Mouse (Mus musculus) embryonic facial prominence, embryonic 11.5 days (tissue): Measurements from ENCODE around the gene Acyp1. TPM values are rescaled to one million over a fixed set of nuclear protein-coding genes. Genes with fewer than 3 reads are reported as not detected.

Experiments used
- ATAC-seq: fragments of 200-750 bp; cut with Nextera tagmentation; replicated peaks from 2 replicates; pipeline ENCODE4 v1.8.0; 2017; ENCODE audit warnings: low read depth; ENCODE audit not compliant: insufficient number of reproducible peaks, low FRiP score, low TSS enrichment
- DNase-seq: peaks from one replicate; pipeline ENCODE4 v3.0.0-alpha.2; 2015; ENCODE audit warnings: low spot score
- H3K27ac ChIP-seq: fragments of 300-500 bp; sonication (generic); replicated peaks from 2 replicates; pipeline ENCODE4 v1.5.1; 2014; ENCODE audit warnings: mild to moderate bottlenecking, low read depth, low read length, control low read depth
- H3K27me3 ChIP-seq: fragments of 300-500 bp; sonication (generic); 2 replicates; pipeline ENCODE4 v1.6.1; 2014; ENCODE audit warnings: mild to moderate bottlenecking, low read length, moderate library complexity, mixed read lengths; ENCODE audit not compliant: control insufficient read depth, insufficient read depth
- H3K36me3 ChIP-seq: fragments of 300-500 bp; sonication (generic); replicated peaks from 2 replicates; pipeline ENCODE4 v1.6.1; 2014; ENCODE audit warnings: low read depth, mild to moderate bottlenecking, low read length, moderate library complexity, mixed read lengths; ENCODE audit not compliant: control insufficient read depth, insufficient read depth
- H3K4me1 ChIP-seq: fragments of 300-500 bp; sonication (generic); 2 replicates; pipeline ENCODE4 v1.6.1; 2014; ENCODE audit warnings: low read length, mixed read lengths; ENCODE audit not compliant: control insufficient read depth, insufficient read depth
- H3K4me2 ChIP-seq: fragments of 300-500 bp; sonication (generic); 2 replicates; pipeline ENCODE4 v1.6.1; 2014; ENCODE audit warnings: low read depth, mild to moderate bottlenecking, control low read depth, low read length, moderate library complexity
- H3K4me3 ChIP-seq: fragments of 300-500 bp; sonication (generic); 2 replicates; pipeline ENCODE4 v1.5.1; 2014; ENCODE audit warnings: low read depth, low read length, control low read depth
- H3K9ac ChIP-seq: fragments of 300-500 bp; sonication (generic); replicated peaks from 2 replicates; pipeline ENCODE4 v1.6.1; 2014; ENCODE audit warnings: mild to moderate bottlenecking, control low read depth, low read length
- H3K9me3 ChIP-seq: fragments of 300-500 bp; sonication (generic); replicated peaks from 2 replicates; pipeline ENCODE4 v1.6.1; 2016; ENCODE audit warnings: mild to moderate bottlenecking, low read length, inconsistent platforms, mixed read lengths; ENCODE audit not compliant: control insufficient read depth
- WGBS: fragments of 180-500 bp; shearing (Covaris S2); extraction: QIAGEN DNeasy Blood & Tissue Kit; methylation state at CpG from one replicate; pipeline ENCODE4 v1.1.7; 2014; 5-methylcytosine and 5-hydroxymethylcytosine counted together
- polyA plus RNA-seq: library from polyadenylated mRNA; unstranded; fragments of >200 nt; fragmentation: Nextera tagmentation; extraction: Ambion mirVana; gene quantifications from 2 replicates; pipeline ENCODE4 v1.2.1, GENCODE M21; 2014

The Acyp1 gene
- polyA plus RNA-seq = 49.7 and 58.5 TPM in 2 replicates

DNA sequence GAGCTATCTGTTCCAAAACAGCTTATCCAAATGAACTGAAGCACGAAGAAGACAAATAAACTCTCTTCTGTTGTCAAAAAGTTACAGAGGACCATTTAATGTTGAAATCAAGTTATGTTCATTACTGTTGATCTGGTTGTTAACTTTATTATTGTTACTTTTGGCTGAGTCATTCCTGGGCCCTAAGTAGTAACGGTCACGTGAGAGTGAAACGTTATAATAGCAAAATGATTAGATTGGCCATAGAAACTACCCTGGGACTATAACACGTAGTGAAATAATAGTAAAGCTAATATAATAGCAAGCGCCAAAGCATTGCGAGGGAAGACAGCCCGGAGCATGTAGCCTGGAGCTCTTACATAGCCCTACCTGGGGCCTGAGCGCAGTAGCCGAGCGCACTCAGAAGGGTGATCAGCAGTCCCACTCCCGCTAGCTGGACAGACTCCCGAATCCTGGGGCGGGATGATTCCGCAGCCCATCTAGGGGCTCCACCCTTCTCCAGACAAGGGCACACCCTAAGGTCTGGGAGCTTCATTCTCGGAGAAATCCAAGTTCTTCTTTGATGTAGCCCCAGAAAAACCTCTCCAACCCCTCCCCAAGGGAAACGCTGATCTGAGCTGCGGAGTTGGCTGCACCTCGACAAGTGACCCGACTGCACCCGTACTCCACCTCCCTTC is at the start of gene Acyp1:
TSS of gene Acyp1 (minus strand) at position 630 of the 677 bp plus-strand sequence.
- Histone ChIP-seq H3K4me1 (no peaks in the 10 kb centered on the region), H3K4me3 (peak within 1 kb of the TSS; percentile 49), H3K36me3 (no peaks in the 10 kb centered on the region), H3K27ac (no peak within 1 kb of the TSS), H3K9me3 (no peaks in the 10 kb centered on the region), H3K4me2 (peak within 1 kb of the TSS; percentile 86), H3K27me3 (no peaks in the 10 kb centered on the region), H3K9ac (peak within 1 kb of the TSS; percentile 55)
- peak; percentile 42 for DNase-seq
- WGBS = 9% methylated on average over 21 of the region's 21 CpGs
- ATAC-seq = peak; percentile 55

- Histone ChIP-seq H3K4me1 (no peaks in the 10 kb centered on the region), H3K4me3 (no peak overlapping the region; the same call in 1 of the 2 replicates), H3K4me2 (no peak overlapping the region; the same call in 1 of the 2 replicates), H3K9ac (no peak overlapping the region), H3K36me3 (no peaks in the 10 kb centered on the region; the same call in none of the 2 replicates), H3K27me3 (no peaks in the 10 kb centered on the region), H3K9me3 (no peaks in the 10 kb centered on the region), H3K27ac (no peak overlapping the region)
- DNase-seq (no peak), ATAC-seq (no peak)
- 86% methylated on average over 6 of the region's 6 CpGs for WGBS
Measured at GRCm38 (mm10) chr12:85337567-85338311, 49.5 kb upstream of the Acyp1 start.

DNA sequence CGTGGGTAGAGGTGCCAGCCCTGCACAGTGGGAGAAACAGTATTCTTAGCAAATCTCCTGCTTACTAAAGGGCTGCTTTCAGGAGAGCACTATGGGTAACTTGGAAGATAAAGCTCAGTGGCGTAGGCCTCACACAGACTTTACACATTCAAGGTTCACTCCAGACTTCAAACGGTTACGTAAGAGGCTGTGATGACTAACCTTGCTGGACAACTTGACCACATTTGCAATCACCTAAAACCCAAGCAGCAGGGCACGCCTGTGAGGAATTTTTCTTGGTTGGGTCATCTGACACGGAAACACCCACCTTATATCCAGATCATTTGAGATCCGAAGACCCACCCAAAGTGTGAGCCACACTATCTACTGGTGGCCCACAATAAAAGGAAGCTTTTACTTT is 41.9 kb upstream of the Acyp1 start:
- peaks cover 4% of the 10 kb centered on the region for H3K36me3 ChIP-seq
- 92% methylated on average over 7 of the region's 7 CpGs for WGBS
- no peak overlapping the region for H3K27ac ChIP-seq
- H3K4me1 ChIP-seq = no peaks in the 10 kb centered on the region
- no peak for DNase-seq
- ATAC-seq = no peak
- no peak overlapping the region for H3K4me2 ChIP-seq
- no peak overlapping the region for H3K4me3 ChIP-seq
- no peaks in the 10 kb centered on the region for H3K9me3 ChIP-seq
- no peaks in the 10 kb centered on the region for H3K27me3 ChIP-seq
- no peak overlapping the region for H3K9ac ChIP-seq

- no peaks in the 10 kb centered on the region for H3K9me3 ChIP-seq
- peaks cover 13% of the 10 kb centered on the region for H3K36me3 ChIP-seq
- H3K27ac ChIP-seq = no peak overlapping the region
- no peak overlapping the region for H3K4me2 ChIP-seq
- no peak for ATAC-seq
- no peak overlapping the region for H3K9ac ChIP-seq
- H3K4me3 ChIP-seq = no peak overlapping the region
- no peak for DNase-seq
- H3K4me1 ChIP-seq = no peaks in the 10 kb centered on the region
- 84% methylated on average over 3 of the region's 3 CpGs for WGBS
- H3K27me3 ChIP-seq = no peaks in the 10 kb centered on the region
Measured at GRCm38 (mm10) chr12:85308651-85309050, 20.4 kb upstream of the Acyp1 start.

DNA sequence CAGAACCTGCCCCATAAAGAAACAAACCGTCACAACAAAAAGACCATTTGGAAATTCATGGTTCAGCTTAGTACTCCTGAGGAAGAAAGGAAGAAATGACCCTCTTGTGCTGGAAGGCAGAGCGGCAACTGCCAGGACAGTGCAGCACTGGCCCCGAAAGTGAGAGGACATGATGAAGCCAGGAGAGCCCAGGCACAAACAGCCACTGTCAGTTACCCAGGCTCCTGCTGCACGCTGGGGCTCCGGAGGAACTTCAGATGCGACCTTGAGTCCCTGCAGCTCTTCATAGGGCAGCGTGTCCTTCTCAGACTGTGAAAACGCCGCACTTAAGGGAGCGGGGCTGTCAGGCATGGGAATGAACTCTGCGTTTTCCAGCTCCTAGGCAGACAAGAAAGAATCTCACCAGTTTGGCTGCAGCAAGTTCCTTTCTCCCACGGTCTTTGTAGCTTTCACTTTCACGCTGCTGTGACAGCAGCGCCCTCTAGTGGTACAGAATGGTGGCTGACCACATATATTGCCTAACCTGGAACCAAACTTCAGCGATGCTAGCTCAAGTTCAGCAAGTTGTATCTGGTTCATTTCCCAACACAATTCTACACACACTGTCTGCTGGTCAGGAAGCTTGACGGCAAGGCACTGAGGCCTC is 17.1 kb upstream of the Acyp1 start:
- DNase-seq (peak; percentile 91), ATAC-seq (peak; percentile 67; the same call in 1 of the 2 replicates)
- no peak overlapping the region for H3K9ac ChIP-seq
- no peaks in the 10 kb centered on the region for H3K27me3 ChIP-seq
- no peak overlapping the region for H3K4me2 ChIP-seq
- WGBS = 45% methylated on average over 16 of the region's 16 CpGs
- no peak overlapping the region for H3K27ac ChIP-seq
- H3K4me1 ChIP-seq = no peaks in the 10 kb centered on the region
- H3K4me3 ChIP-seq = no peak overlapping the region
- peaks cover 22% of the 10 kb centered on the region for H3K36me3 ChIP-seq
- H3K9me3 ChIP-seq = no peaks in the 10 kb centered on the region

GRCm38 (mm10) chr12:85304725-85305124 is 16.5 kb upstream of the Acyp1 start:
- H3K27ac ChIP-seq = no peak overlapping the region
- H3K9ac ChIP-seq = no peak overlapping the region
- peaks cover 22% of the 10 kb centered on the region for H3K36me3 ChIP-seq
- no peak overlapping the region for H3K4me2 ChIP-seq
- no peaks in the 10 kb centered on the region for H3K27me3 ChIP-seq
- no peak overlapping the region for H3K4me3 ChIP-seq
- WGBS = 76% methylated on average over 4 of the region's 4 CpGs
- no peaks in the 10 kb centered on the region for H3K4me1 ChIP-seq
- H3K9me3 ChIP-seq = no peaks in the 10 kb centered on the region
- ATAC-seq (no peak), DNase-seq (no peak)

- H3K27ac ChIP-seq = no peak overlapping the region
- DNase-seq (no peak), ATAC-seq (no peak)
- H3K9ac ChIP-seq = no peak overlapping the region
- no peaks in the 10 kb centered on the region for H3K27me3 ChIP-seq
- no peaks in the 10 kb centered on the region for H3K9me3 ChIP-seq
- no peaks in the 10 kb centered on the region for H3K4me1 ChIP-seq
- no peak overlapping the region for H3K4me3 ChIP-seq
- peaks cover 19% of the 10 kb centered on the region for H3K36me3 ChIP-seq
- 81% methylated on average over 2 of the region's 2 CpGs for WGBS
- H3K4me2 ChIP-seq = no peak overlapping the region
Measured at GRCm38 (mm10) chr12:85303256-85303655, 15.0 kb upstream of the Acyp1 start.

DNA sequence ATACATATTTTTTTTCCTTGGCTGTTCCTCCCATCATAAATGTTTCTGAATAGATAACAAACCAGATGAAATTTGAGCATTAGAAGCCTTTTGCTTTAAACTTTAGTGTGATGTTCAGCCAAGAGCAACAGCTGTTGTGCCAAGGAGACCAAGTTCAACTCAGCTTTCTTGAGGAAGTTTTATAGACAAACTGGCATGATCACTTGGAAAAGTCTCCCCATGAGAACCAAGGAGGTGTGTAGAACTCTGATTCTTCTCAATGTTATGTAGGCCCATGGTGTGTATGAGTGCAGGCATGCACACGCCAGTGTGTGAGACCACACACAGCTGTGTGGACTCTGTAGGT is 10.6 kb upstream of the Acyp1 start:
- 82% methylated on average over 1 of the region's 1 CpGs for WGBS
- ATAC-seq = no peak
- Histone ChIP-seq H3K27me3 (no peaks in the 10 kb centered on the region), H3K9ac (no peak overlapping the region), H3K9me3 (no peaks in the 10 kb centered on the region), H3K27ac (no peak overlapping the region), H3K36me3 (peaks cover 8% of the 10 kb centered on the region), H3K4me1 (no peaks in the 10 kb centered on the region), H3K4me2 (no peak overlapping the region), H3K4me3 (no peak overlapping the region)
- no peak for DNase-seq
